ENCODE assay signal across 8 mouse cellular contexts in genomic region chr2:11553471-11554400, GRCm38 (mm10). TPM values are rescaled to one million over a fixed set of nuclear protein-coding genes. Genes with fewer than 3 reads are reported as not detected.
DNase-seq lines count a peak whose midpoint lies in the region; ATAC-seq lines count a peak whose summit lies in the region.

Gene Pfkfb3, minus strand, starts transcription at chr2:11554077.

- H3K4me2 ChIP-seq in intestine, embryonic 15.5 days (replicated peaks): peak within 1 kb of the TSS; percentile 99

- peak within 1 kb of the TSS; percentile 60 for H3K4me3 ChIP-seq in intestine, embryonic 15.5 days (replicated peaks)

- no peaks in the 10 kb centered on the region for H3K9me3 ChIP-seq in intestine, embryonic 15.5 days

- no peaks in the 10 kb centered on the region for H3K36me3 ChIP-seq in intestine, embryonic 15.5 days

- peak; percentile 68 for DNase-seq in ZHBTc4 (ENCODE audit: low read depth, low spot score)
- DNase-seq in embryo, embryonic 11 days: peak; percentile 73
- peak; percentile 42 to 71 for DNase-seq in gastrocnemius, postnatal 4 days (ENCODE audit: low spot score in 2 of 2)
- DNase-seq in left cerebral cortex, postnatal 14 days (ENCODE audit: low spot score in 2 of 2): peak; percentile 31 to 58
- peak; percentile 58 for DNase-seq in right cerebral cortex, postnatal 14 days
- DNase-seq in urinary bladder, postnatal 4 days (ENCODE audit: low spot score in 2 of 2): peak; percentile 68 to 70

- peaks cover 9% of the 10 kb centered on the region for H3K4me1 ChIP-seq in intestine, embryonic 15.5 days (replicated peaks)

- 0 out of 2 replicates have a peak, but pooled peaks cover 2% of the 10 kb centered on the region for H3K27me3 ChIP-seq in intestine, embryonic 15.5 days (replicated peaks)

- WGBS in intestine, embryonic 15.5 days: 1% methylated on average over 67 of the region's 67 CpGs

- ATAC-seq in intestine, embryonic 15.5 days: peak; percentile 86
- peak; percentile 83 for ATAC-seq in megakaryocyte progenitor cell, adult 5-6 weeks (replicated peaks; ENCODE audit: poor library complexity)

- H3K27ac ChIP-seq in intestine, embryonic 15.5 days: no peak within 1 kb of the TSS; the same call in 1 of the 2 replicates

- intact Hi-C loops in left cerebral cortex, postnatal 14 days (cut with DNase I): no loop called here

- H3K9ac ChIP-seq in intestine, embryonic 15.5 days: peak within 1 kb of the TSS; percentile 60

RNA-seq across cellular contexts. Expression of gene Pfkfb3, which starts in this region (rescaled TPM):
- total RNA-seq in gastrocnemius, postnatal 4 days (2021): 10 to 100 TPM in 1 of 2 experiments, 1 to 10 TPM in 1; 9.2 to 17.3 TPM
- polyA plus RNA-seq in intestine, embryonic 15.5 days (2015; fragmentation: Nextera tagmentation; extraction: Ambion mirVana): 18.9 and 20.7 TPM in 2 replicates
- total RNA-seq in left cerebral cortex, postnatal 14 days (2021): 10 to 100 TPM; 18.1 to 28.5 TPM
- total RNA-seq in megakaryocyte progenitor cell, adult 5-6 weeks (2015): 48.2 and 49.0 TPM in 2 replicates
- total RNA-seq in megakaryocyte progenitor cell, adult 5-6 weeks (2017): 40.9 and 45.9 TPM in 2 replicates
